Mouse (Mus musculus) cerebellum, adult (tissue): ENCODE data around the gene St6galnac3.

Source experiments
- ATAC-seq: cut with Nextera tagmentation; 2 replicates; pipeline ENCODE4 v1.9.2; 2017; ENCODE audit warnings: mild to moderate bottlenecking, moderate library complexity, mixed read lengths; ENCODE audit not compliant: insufficient number of reproducible peaks, low FRiP score, low TSS enrichment

Gene St6galnac3

GRCm38 (mm10) chr3:153485176-153485575 lies 239.8 kb downstream of the St6galnac3 start:
- no peak for ATAC-seq

- ATAC-seq, result peak; percentile 79
Observed at GRCm38 (mm10) chr3:153484701-153485100, 240.3 kb downstream of the St6galnac3 start.

- no peak for ATAC-seq
Observed at GRCm38 (mm10) chr3:153483691-153484090, 241.3 kb downstream of the St6galnac3 start.

GRCm38 (mm10) chr3:153482098-153482497 lies 242.9 kb downstream of the St6galnac3 start:
- ATAC-seq, result no peak

- ATAC-seq, result no peak
Observed at GRCm38 (mm10) chr3:153481012-153481411, 244.0 kb downstream of the St6galnac3 start.

GRCm38 (mm10) chr3:153480636-153481006 lies 244.4 kb downstream of the St6galnac3 start:
- ATAC-seq, result no peak

GRCm38 (mm10) chr3:153480005-153480635 lies 244.9 kb downstream of the St6galnac3 start:
- no peak for ATAC-seq

GRCm38 (mm10) chr3:153475919-153476318 lies 249.1 kb downstream of the St6galnac3 start:
- ATAC-seq, result no peak

GRCm38 (mm10) chr3:153475461-153475860 lies 249.5 kb downstream of the St6galnac3 start:
- no peak for ATAC-seq

GRCm38 (mm10) chr3:153472583-153473471 lies 252.1 kb downstream of the St6galnac3 start:
- ATAC-seq, result no peak

GRCm38 (mm10) chr3:153463849-153464248 lies 261.1 kb downstream of the St6galnac3 start:
- no peak for ATAC-seq

- no peak for ATAC-seq
Observed at GRCm38 (mm10) chr3:153460173-153460572, 264.8 kb downstream of the St6galnac3 start.

- ATAC-seq, result no peak
Observed at GRCm38 (mm10) chr3:153458593-153458992, 266.4 kb downstream of the St6galnac3 start.

GRCm38 (mm10) chr3:153457701-153458100 lies 267.3 kb downstream of the St6galnac3 start:
- ATAC-seq, result no peak

- no peak for ATAC-seq
Observed at GRCm38 (mm10) chr3:153457203-153457602, 267.8 kb downstream of the St6galnac3 start.

- no peak for ATAC-seq
Observed at GRCm38 (mm10) chr3:153456227-153456626, 268.7 kb downstream of the St6galnac3 start.

GRCm38 (mm10) chr3:153453127-153454049 lies 271.6 kb downstream of the St6galnac3 start:
- ATAC-seq, result no peak

GRCm38 (mm10) chr3:153452299-153452996 lies 272.5 kb downstream of the St6galnac3 start:
- no peak for ATAC-seq

GRCm38 (mm10) chr3:153441329-153441728 lies 283.6 kb downstream of the St6galnac3 start:
- no peak for ATAC-seq
